Mouse (Mus musculus) ES-E14 (cell line): Measurements from ENCODE around the gene Cadps2.

Experiments used
- CHD2 ChIP-seq: IDR thresholded peaks from 2 replicates; pipeline ENCODE4 v1.6.1; 2014; ENCODE audit warnings: mild to moderate bottlenecking, low read depth, low read length, inconsistent platforms
- HCFC1 ChIP-seq: IDR thresholded peaks from 2 replicates; pipeline ENCODE4 v1.6.1; 2012; ENCODE audit warnings: low read length, inconsistent platforms, borderline replicate concordance; ENCODE audit not compliant: insufficient read depth
- MAFK ChIP-seq: IDR thresholded peaks from 2 replicates; pipeline ENCODE4 v1.6.1; 2014; ENCODE audit warnings: mild to moderate bottlenecking, low read depth, low read length, inconsistent platforms; ENCODE audit not compliant: insufficient read depth
- ZC3H11A ChIP-seq: IDR thresholded peaks from 2 replicates; pipeline ENCODE4 v1.6.1; 2012; ENCODE audit warnings: low read depth, mild to moderate bottlenecking, inconsistent platforms, low read length, borderline replicate concordance
- ZNF384 ChIP-seq: IDR thresholded peaks from 2 replicates; pipeline ENCODE4 v1.6.1; 2012; ENCODE audit warnings: low read depth, low read length, inconsistent platforms

DNA sequence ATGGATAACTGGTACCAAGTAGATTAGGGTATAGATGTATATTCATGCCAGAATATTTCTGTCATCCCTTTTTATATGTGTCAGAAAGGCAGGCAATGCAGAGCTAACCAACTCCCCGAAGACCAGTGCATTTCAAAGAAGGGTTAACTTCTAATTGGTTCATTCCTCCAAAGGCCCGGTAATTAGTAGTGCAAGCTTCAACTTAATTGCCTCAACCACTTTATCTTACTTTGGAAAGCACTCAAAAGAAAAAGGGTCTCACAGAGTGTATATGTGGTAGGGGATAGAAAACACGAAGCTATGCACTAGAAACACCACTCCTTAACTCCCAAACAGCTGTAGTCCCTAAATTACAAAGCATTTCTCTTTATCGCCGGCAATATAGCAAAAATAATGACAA, 90.4 kb downstream of the Cadps2 start:
- no peak for TF ChIP-seq ZNF384
- TF ChIP-seq ZC3H11A = no peak
- no peak for TF ChIP-seq HCFC1
- no peak for TF ChIP-seq CHD2
- TF ChIP-seq MAFK = no peak
